Mouse (Mus musculus): ENCODE measurements around the gene Slc9a5.

GRCm38 (mm10) chr8:105404496-105404895, 55.9 kb downstream of the Slc9a5 start:
- TF ChIP-seq POLR2A (IDR thresholded peaks at IDR 0.05; ENCODE audit: low read depth, low read length) (no peak), CTCF (conservative IDR thresholded peaks at IDR 0.05; ENCODE audit: insufficient read depth, insufficient read length, low read depth, low read length) (no peak)

All from kidney, adult 2 months (tissue).